Mouse (Mus musculus) lung, embryonic 15.5 days (tissue): Measurements from ENCODE around the gene Clba1. TPM values are rescaled to one million over a fixed set of nuclear protein-coding genes. Genes with fewer than 3 reads are reported as not detected.
"Not testable (repeated sequence)": the region's sequence is repeated elsewhere in the genome, so short reads cannot be mapped to it uniquely, and the experiment has no call there.

ENCODE experiments used
- ATAC-seq: fragments of 200-750 bp; cut with Nextera tagmentation; 2 replicates; pipeline ENCODE4 v1.8.0; 2017; ENCODE audit warnings: moderate number of reproducible peaks, borderline replicate concordance; ENCODE audit not compliant: low FRiP score, low TSS enrichment; ENCODE audit errors: extremely low read depth
- H3K27ac ChIP-seq: fragments of 300-500 bp; sonication (generic); 2 replicates; pipeline ENCODE4 v1.5.1; 2015; ENCODE audit warnings: moderate library complexity, mild to moderate bottlenecking, inconsistent platforms
- H3K27me3 ChIP-seq: fragments of 300-500 bp; sonication (generic); 2 replicates; pipeline ENCODE4 v1.6.1; 2015; ENCODE audit warnings: inconsistent platforms
- H3K36me3 ChIP-seq: fragments of 300-500 bp; sonication (generic); 2 replicates; pipeline ENCODE4 v1.6.1; 2015; ENCODE audit warnings: inconsistent platforms
- H3K4me1 ChIP-seq: fragments of 300-500 bp; sonication (generic); 2 replicates; pipeline ENCODE4 v1.6.1; 2015; ENCODE audit warnings: inconsistent platforms
- H3K4me2 ChIP-seq: fragments of 300-500 bp; sonication (generic); 2 replicates; pipeline ENCODE4 v1.6.1; 2015; ENCODE audit warnings: inconsistent platforms, mild to moderate bottlenecking, moderate library complexity
- H3K4me3 ChIP-seq: fragments of 300-500 bp; sonication (generic); 2 replicates; pipeline ENCODE4 v1.5.1; 2015; ENCODE audit warnings: mild to moderate bottlenecking, inconsistent platforms
- H3K9ac ChIP-seq: fragments of 300-500 bp; sonication (generic); 2 replicates; pipeline ENCODE4 v1.6.1; 2015; ENCODE audit warnings: inconsistent platforms
- H3K9me3 ChIP-seq: fragments of 300-500 bp; sonication (generic); 2 replicates; pipeline ENCODE4 v1.6.1; 2016; ENCODE audit warnings: inconsistent platforms
- WGBS: fragments of 180-500 bp; shearing (Covaris S2); methylation state at CpG from one replicate; pipeline ENCODE4 v1.1.7; 2015; 5-methylcytosine and 5-hydroxymethylcytosine counted together
- polyA plus RNA-seq: library from polyadenylated mRNA; unstranded; fragments of >200 nt; fragmentation: Nextera tagmentation; extraction: Ambion mirVana; gene quantifications from 2 replicates; pipeline ENCODE4 v1.2.1, GENCODE M21; 2015

Clba1 gene
- polyA plus RNA-seq, 1 experiment from 2014 or later, result 7.4 TPM

GRCm38 (mm10) chr12:112841338-112841892 is 32.7 kb downstream of the Clba1 start:
- H3K27me3 ChIP-seq, H3K27ac ChIP-seq, H3K9ac ChIP-seq, ATAC-seq, H3K4me3 ChIP-seq, H3K36me3 ChIP-seq, H3K9me3 ChIP-seq, H3K4me1 ChIP-seq, H3K4me2 ChIP-seq: not testable (repeated sequence)
- WGBS, result 57% methylated on average over 4 of the region's 4 CpGs

GRCm38 (mm10) chr12:112842128-112842527 is 33.4 kb downstream of the Clba1 start:
- H3K36me3 ChIP-seq, H3K9ac ChIP-seq, ATAC-seq, H3K27ac ChIP-seq, H3K4me2 ChIP-seq, H3K27me3 ChIP-seq, H3K4me1 ChIP-seq, H3K4me3 ChIP-seq, H3K9me3 ChIP-seq: not testable (repeated sequence)
- 53% methylated on average over 2 of the region's 2 CpGs for WGBS

- no peak overlapping the region for H3K4me3 ChIP-seq
- no peaks in the 10 kb centered on the region for H3K27me3 ChIP-seq
- no peak overlapping the region for H3K27ac ChIP-seq
- 17% methylated on average over 3 of the region's 3 CpGs for WGBS
- no peaks in the 10 kb centered on the region for H3K36me3 ChIP-seq
- no peak overlapping the region for H3K4me2 ChIP-seq
- no peak overlapping the region for H3K9ac ChIP-seq
- no peaks in the 10 kb centered on the region for H3K9me3 ChIP-seq
- no peaks in the 10 kb centered on the region for H3K4me1 ChIP-seq
- ATAC-seq, result no peak
Measured at GRCm38 (mm10) chr12:112843803-112844202, 35.1 kb downstream of the Clba1 start.

GRCm38 (mm10) chr12:112847880-112848279 is 39.1 kb downstream of the Clba1 start:
- no peaks in the 10 kb centered on the region for H3K9me3 ChIP-seq
- H3K27ac ChIP-seq, result no peak overlapping the region
- no peak overlapping the region for H3K9ac ChIP-seq
- no peaks in the 10 kb centered on the region for H3K36me3 ChIP-seq
- no peaks in the 10 kb centered on the region for H3K4me1 ChIP-seq
- no peaks in the 10 kb centered on the region for H3K27me3 ChIP-seq
- ATAC-seq, result no peak
- 93% methylated on average over 2 of the region's 2 CpGs for WGBS
- no peak overlapping the region for H3K4me3 ChIP-seq
- no peak overlapping the region for H3K4me2 ChIP-seq

- H3K27ac ChIP-seq, result no peak overlapping the region
- WGBS, result 67% methylated on average over 11 of the region's 11 CpGs
- H3K9ac ChIP-seq, result no peak overlapping the region
- H3K27me3 ChIP-seq, result no peaks in the 10 kb centered on the region
- H3K4me3 ChIP-seq, result no peak overlapping the region
- no peaks in the 10 kb centered on the region for H3K4me1 ChIP-seq
- H3K9me3 ChIP-seq, result no peaks in the 10 kb centered on the region
- H3K36me3 ChIP-seq, result no peaks in the 10 kb centered on the region
- H3K4me2 ChIP-seq, result no peak overlapping the region
- no peak for ATAC-seq
Measured at GRCm38 (mm10) chr12:112849235-112850022, 40.7 kb downstream of the Clba1 start.

- H3K4me2 ChIP-seq, result no peak overlapping the region
- no peak overlapping the region for H3K9ac ChIP-seq
- no peak overlapping the region for H3K4me3 ChIP-seq
- H3K9me3 ChIP-seq, result no peaks in the 10 kb centered on the region
- H3K4me1 ChIP-seq, result no peaks in the 10 kb centered on the region
- WGBS, result 81% methylated on average over 9 of the region's 9 CpGs
- no peak for ATAC-seq
- H3K36me3 ChIP-seq, result no peaks in the 10 kb centered on the region
- H3K27me3 ChIP-seq, result no peaks in the 10 kb centered on the region
- H3K27ac ChIP-seq, result no peak overlapping the region
Measured at GRCm38 (mm10) chr12:112850344-112850743, 41.6 kb downstream of the Clba1 start.

GRCm38 (mm10) chr12:112851116-112851515 is 42.4 kb downstream of the Clba1 start:
- no peaks in the 10 kb centered on the region for H3K36me3 ChIP-seq
- no peak overlapping the region for H3K4me2 ChIP-seq
- no peaks in the 10 kb centered on the region for H3K4me1 ChIP-seq
- ATAC-seq, result no peak
- H3K4me3 ChIP-seq, result no peak overlapping the region
- no peak overlapping the region for H3K27ac ChIP-seq
- no peaks in the 10 kb centered on the region for H3K9me3 ChIP-seq
- H3K9ac ChIP-seq, result no peak overlapping the region
- H3K27me3 ChIP-seq, result no peaks in the 10 kb centered on the region
- WGBS, result 13% methylated on average over 6 of the region's 8 CpGs

DNA sequence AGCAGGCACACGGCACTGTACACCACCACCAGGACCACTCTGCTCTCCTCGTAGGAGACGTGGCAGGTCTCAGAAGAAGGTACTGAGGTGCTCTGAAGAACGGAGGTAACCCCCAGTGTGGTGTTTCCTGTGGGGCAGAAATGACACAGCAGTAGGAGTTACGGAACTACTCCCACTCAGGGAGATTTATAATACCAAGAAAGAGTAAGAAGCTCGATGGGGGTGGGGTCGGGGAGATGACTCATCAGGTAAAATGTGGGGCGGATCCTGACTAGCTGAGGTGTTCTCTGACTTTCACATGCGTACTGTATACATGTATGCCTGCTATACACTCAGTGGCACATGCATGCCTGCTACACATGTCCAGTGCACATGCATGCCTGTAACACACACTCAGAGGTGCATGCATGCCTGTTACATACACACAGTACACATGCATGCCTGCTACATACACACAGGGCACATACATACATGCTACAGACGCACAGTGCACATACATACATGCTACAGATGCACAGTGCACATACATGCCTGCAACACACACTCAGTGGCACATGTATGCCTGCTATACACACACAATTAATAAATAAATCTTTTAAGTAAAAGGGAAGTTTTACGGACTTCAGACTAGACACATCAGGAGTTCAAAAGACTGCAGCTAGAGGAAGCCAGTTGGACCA is 44.5 kb downstream of the Clba1 start:
- 77% methylated on average over 11 of the region's 11 CpGs for WGBS
- Histone ChIP-seq H3K9ac (no peak overlapping the region), H3K27me3 (no peaks in the 10 kb centered on the region), H3K4me3 (no peak overlapping the region), H3K4me2 (no peak overlapping the region), H3K27ac (no peak overlapping the region), H3K4me1 (no peaks in the 10 kb centered on the region), H3K36me3 (no peaks in the 10 kb centered on the region), H3K9me3 (no peaks in the 10 kb centered on the region)
- no peak for ATAC-seq

DNA sequence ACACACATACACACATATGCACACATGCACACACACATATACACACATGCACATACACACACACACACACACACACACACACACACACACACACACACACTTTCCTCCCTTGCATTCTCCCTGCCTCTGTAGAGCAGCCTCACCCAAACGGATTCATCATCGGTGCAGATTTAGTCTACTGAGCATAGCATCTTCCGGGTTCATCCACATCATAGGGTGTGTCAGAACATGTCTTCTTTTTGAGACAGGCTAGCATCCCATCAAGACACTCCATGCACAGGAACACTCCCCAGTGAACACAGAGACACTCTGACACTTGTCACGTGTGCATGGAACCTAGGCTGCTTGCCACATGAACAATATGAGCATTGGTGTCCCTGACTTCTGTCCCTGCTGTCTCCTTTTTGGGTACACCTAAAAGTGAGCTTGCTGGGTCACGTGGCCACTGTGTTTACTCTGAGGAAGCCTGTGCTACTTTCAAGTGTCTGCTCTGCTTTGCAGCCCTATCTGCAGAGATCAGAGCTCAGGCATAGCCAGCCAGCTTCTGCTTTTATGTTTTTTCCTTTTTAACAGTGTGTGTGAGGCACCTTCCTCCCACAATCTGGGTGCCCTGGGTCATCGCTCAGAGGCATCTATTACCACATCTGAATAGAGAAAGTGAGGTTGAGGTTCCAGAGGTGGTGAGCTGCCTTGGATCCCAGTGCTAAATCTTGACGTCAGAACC is 46.0 kb downstream of the Clba1 start:
- WGBS, result 57% methylated on average over 7 of the region's 7 CpGs
- H3K4me3 ChIP-seq, result no peak overlapping the region

GRCm38 (mm10) chr12:112856338-112856737 is 47.6 kb downstream of the Clba1 start:
- H3K9me3 ChIP-seq, result no peaks in the 10 kb centered on the region
- H3K27ac ChIP-seq, result no peak overlapping the region
- H3K4me1 ChIP-seq, result no peaks in the 10 kb centered on the region
- no peak for ATAC-seq
- no peaks in the 10 kb centered on the region for H3K36me3 ChIP-seq
- WGBS, result 81% methylated on average over 3 of the region's 3 CpGs
- no peak overlapping the region for H3K4me3 ChIP-seq
- no peaks in the 10 kb centered on the region for H3K27me3 ChIP-seq
- H3K9ac ChIP-seq, result no peak overlapping the region
- no peak overlapping the region for H3K4me2 ChIP-seq

More for the DNA sequence above, 46.0 kb downstream of the Clba1 start:
- no peak for ATAC-seq
- Histone ChIP-seq H3K27me3 (no peaks in the 10 kb centered on the region), H3K4me2 (no peak overlapping the region), H3K27ac (no peak overlapping the region), H3K9ac (no peak overlapping the region), H3K9me3 (no peaks in the 10 kb centered on the region), H3K4me1 (no peaks in the 10 kb centered on the region), H3K36me3 (no peaks in the 10 kb centered on the region)

GRCm38 (mm10) chr12:112857021-112857925 is 48.5 kb downstream of the Clba1 start:
- H3K4me2 ChIP-seq, result no peak overlapping the region
- H3K27ac ChIP-seq, result no peak overlapping the region
- H3K27me3 ChIP-seq, result no peaks in the 10 kb centered on the region
- 50% methylated on average over 9 of the region's 9 CpGs for WGBS
- H3K4me3 ChIP-seq, result no peak overlapping the region
- H3K9me3 ChIP-seq, result no peaks in the 10 kb centered on the region
- no peak overlapping the region for H3K9ac ChIP-seq
- no peaks in the 10 kb centered on the region for H3K4me1 ChIP-seq
- no peak for ATAC-seq
- H3K36me3 ChIP-seq, result no peaks in the 10 kb centered on the region
